Mouse (Mus musculus) Patski (cell line): Measurements from ENCODE around the gene Dgkg. TPM values are rescaled to one million over a fixed set of nuclear protein-coding genes. Genes with fewer than 3 reads are reported as not detected.

ENCODE experiments used
- ATAC-seq: fragments of 100-300 bp; one replicate; pipeline ENCODE4 v1.8.0; 2021
- CTCF ChIA-PET: fragments of 350-600 bp; sonication (Branson Sonifier 250); formaldehyde crosslinking; loops from one replicate; lab custom pipeline; 2022; ENCODE audit warnings: inconsistent platforms; lab: Charles Lee
- POLR2A ChIA-PET: fragments of 350-600 bp; sonication (Branson Sonifier 250); formaldehyde crosslinking; loops from one replicate; lab custom pipeline; 2022; ENCODE audit warnings: antibody characterized with exemption, inconsistent platforms; lab: Charles Lee
- DNase-seq: peaks from one replicate; pipeline ENCODE4 v3.0.0-alpha.2; 2011; ENCODE audit warnings: low read depth, low spot score
- H3K27me3 ChIP-seq: fragments of 371-371 bp; one replicate; pipeline ENCODE4 v1.5.1; 2021
- CTCF ChIP-seq: fragments of 100-300 bp; IDR thresholded peaks from one replicate; pipeline ENCODE4 v1.5.1; 2021
- in situ Hi-C: fragments of 300-500 bp; cut with MboI; formaldehyde crosslinking; loops from 3 replicates; pipeline ENCODE4 v1.11.1; 2018; ENCODE audit warnings: low pct_unique_long_range_greater_than_20kb, mixed read lengths
- polyA plus RNA-seq: library from polyadenylated mRNA; unstranded; gene quantifications from one replicate; pipeline ENCODE4 v1.2.3, GENCODE M21; 2021

Dgkg gene
- polyA plus RNA-seq, 1 experiment from 2014 or later = 0.14 TPM

DNA sequence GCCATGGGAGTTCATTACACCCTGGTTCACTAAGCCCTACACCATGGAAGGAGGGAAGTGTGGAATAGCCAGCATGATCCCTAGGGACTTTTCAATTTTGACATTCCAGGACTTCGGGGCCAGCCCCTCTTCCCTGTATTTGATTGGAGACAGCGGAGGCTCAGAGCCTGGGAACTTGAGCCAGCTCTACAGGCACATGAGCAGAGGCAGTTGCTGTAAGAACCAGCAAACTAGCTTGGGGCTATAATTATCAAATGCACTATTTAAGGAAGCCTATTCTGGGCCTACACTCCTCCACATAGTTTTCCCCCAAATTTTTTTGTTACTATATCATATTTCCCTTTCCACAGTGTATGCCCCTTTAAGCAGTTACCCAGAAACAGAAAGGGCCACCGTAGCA lies 22.6 kb upstream of the Dgkg start:
- no peak for ATAC-seq
- ChIA-PET CTCF (interaction anchor here (1.0 kb wide), 1 partner anchor 12 kb away, joined by 4 read pairs; no protein-coding TSS in a partner anchor), POLR2A (no interaction called here)
- DNase-seq = no peak
- no peaks in the 10 kb centered on the region for H3K27me3 ChIP-seq
- in situ Hi-C loops = no loop called here
- TF ChIP-seq CTCF = no peak

DNA sequence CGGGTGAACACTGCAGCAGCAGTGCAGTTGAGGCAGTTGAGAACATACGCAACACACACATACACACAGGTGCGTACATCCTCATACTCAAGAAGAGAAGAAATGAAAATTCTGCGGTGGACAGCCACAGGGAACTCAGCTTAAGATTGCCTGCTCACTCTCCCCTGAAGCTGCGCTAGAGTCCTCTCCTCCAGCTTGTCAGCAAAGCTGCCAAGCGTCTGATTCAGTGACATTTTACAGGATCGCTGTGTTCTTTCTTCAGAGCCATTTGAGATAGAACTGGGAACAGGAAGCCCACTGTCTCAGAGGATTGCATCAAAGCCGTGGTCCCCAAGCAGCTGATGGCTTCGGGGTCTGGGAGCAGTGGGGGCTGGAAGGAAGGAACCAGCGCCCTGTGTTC lies 17.6 kb upstream of the Dgkg start:
- in situ Hi-C loops = no loop called here
- TF ChIP-seq CTCF = no peak
- POLR2A ChIA-PET = no interaction called here

DNA sequence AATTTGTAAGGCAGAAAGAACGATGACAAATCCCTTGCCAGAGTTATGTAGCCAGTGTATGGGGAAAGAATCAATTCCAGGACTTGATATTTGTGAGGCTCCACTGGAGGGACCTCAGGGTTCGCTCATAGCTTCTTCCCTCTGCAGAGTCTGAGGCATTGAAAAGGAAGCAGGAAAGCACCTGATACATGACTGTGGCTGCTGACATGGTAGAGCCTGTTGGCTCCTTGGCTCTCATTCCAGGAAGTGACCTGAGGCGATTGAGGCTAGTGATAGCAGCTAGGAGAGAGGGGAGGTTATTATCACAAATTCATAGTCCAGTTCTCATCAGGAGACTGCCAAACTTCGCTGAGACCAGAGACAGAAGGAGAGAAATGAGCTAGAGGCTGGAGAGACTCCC lies 17.1 kb upstream of the Dgkg start:
- ATAC-seq (no peak), DNase-seq (no peak)
- ChIA-PET POLR2A (no interaction called here), CTCF (interaction anchor here (0.9 to 1.0 kb wide), 2 partner anchors 20 kb away, joined by 3 read pairs; no protein-coding TSS in a partner anchor)
- in situ Hi-C loops = no loop called here
- TF ChIP-seq CTCF = no peak
- no peaks in the 10 kb centered on the region for H3K27me3 ChIP-seq

More for the DNA sequence above, 17.6 kb upstream of the Dgkg start:
- no peaks in the 10 kb centered on the region for H3K27me3 ChIP-seq
- ATAC-seq = no peak
- no peak for DNase-seq
- CTCF ChIA-PET = interaction anchor here (0.9 kb wide), 1 partner anchor 20 kb away, joined by 3 read pairs; no protein-coding TSS in a partner anchor

DNA sequence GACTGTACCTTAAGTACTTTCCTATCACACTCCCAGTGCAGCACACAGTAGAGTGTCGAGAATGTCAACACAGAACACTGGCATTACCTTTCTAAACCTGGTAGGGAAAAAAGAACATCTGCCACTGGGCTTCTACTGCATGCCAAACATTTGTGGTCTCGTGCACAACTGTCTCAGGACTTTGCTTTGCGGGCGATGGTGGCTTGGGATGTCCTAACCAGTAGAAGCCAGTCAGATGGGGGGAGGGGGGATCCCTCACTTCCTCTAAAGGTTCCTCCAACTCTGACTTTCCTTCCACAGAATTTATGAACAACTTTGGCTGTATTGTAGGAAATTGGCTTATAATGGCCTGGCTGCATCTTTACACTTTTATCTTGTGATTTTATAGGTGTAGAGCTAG lies 7.0 kb upstream of the Dgkg start:
- ChIA-PET POLR2A (interaction anchor here (0.5 kb wide), 1 partner anchor 113 kb away, joined by 3 read pairs; no protein-coding TSS in a partner anchor), CTCF (interaction anchor here (1.4 kb wide), 1 partner anchor 32 kb away, joined by 3 read pairs; no protein-coding TSS in a partner anchor)
- H3K27me3 ChIP-seq = no peaks in the 10 kb centered on the region
- ATAC-seq (no peak), DNase-seq (no peak)
- TF ChIP-seq CTCF = no peak
- in situ Hi-C loops = no loop called here

DNA sequence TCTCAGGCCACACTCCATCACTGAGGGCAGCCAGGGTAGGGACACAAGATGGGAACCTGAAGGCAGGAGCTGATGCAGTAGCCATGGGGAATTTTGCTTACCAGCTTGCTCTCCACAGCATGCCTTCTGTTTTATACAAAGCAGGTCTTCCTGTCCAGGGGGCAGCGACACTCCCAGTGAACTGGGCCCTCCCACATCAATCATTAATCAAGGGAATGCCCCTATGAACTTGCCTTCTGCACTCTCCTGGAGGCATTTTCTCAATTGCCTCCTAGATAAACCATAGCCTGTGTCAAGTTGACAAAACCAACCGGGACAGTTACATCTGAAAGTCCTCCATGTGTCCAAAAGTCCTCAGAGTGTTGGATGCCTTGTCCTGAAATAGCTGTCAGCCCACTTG lies 6.1 kb upstream of the Dgkg start:
- no peaks in the 10 kb centered on the region for H3K27me3 ChIP-seq
- TF ChIP-seq CTCF = no peak
- ChIA-PET CTCF (interaction anchor here (1.1 to 1.4 kb wide), 3 partner anchors 13 to 144 kb away, joined by 3 to 4 read pairs (median 3); no protein-coding TSS in a partner anchor), POLR2A (no interaction called here)
- DNase-seq (no peak), ATAC-seq (peak; percentile 54)
- in situ Hi-C loops = no loop called here

DNA sequence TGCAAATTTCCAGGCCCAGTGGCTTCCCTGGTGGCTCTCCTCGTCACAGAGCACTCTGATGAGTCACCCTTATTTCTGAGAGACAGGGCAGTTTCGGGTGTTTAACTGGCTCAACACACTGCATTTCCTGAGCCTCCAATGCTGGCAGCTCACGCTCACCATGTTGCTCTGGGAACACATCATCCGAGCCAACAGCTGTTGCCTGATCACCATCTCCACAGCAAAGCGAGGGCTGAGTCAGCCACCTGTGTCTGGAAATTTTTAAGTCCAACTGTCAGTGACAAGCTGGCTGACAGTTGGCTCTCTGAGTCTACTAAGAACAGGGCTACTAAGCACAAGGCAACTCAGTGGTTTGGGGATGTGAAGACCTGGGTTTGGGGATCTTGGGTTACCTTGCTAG lies 4.1 kb upstream of the Dgkg start:
- H3K27me3 ChIP-seq = no peaks in the 10 kb centered on the region
- DNase-seq (no peak), ATAC-seq (peak; percentile 48)
- in situ Hi-C loops = no loop called here
- CTCF ChIA-PET = interaction anchor here (0.9 to 1.0 kb wide), 2 partner anchors 29 to 34 kb away, joined by 3 read pairs; no protein-coding TSS in a partner anchor
- no peak for TF ChIP-seq CTCF
- POLR2A ChIA-PET = interaction anchor here (0.8 to 1.1 kb wide), 2 partner anchors 37 to 110 kb away, joined by 3 read pairs; no protein-coding TSS in a partner anchor

DNA sequence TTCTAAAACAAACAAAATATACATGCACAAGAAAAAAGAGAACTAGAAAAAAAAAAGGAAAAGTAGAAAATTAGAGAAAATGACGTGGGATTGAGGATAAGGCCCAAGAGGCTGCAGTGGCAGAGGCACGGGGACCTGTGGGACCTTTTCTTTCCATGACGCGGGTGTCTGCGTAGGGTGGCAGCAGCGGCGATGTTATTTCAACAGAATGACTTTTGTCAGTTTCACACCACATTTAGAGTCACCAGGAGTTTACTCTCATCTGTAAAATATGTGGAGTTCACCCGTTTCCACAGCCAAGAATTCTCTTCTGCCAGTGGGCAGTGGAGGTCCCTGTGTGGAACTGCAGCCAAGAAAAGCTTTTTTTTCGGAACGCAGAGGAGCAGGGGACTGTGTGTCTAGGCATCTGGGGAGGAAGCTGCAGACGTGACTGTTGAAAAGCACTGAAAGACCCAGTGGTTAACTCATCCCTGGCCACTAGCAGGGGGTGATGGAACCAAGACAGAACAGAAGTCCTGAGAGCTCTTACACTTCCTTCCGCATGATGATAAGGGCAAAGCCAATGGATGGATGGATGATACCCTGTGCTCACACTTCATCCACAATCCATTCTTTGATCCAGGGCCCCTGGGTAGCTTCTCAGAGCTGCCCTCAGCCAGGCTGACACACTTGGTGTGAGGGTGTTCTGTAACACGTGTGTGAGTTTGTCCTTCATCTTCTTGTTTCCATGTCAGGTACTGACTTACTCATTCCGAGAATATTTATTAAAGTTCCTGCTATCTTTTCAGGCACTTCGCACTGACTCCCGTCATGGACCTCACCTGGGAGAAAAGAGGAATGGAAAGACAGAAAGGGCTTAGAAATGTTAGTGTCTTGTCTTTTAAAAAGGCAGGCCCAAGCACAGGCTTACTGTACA lies 1.1 kb upstream of the Dgkg start:
- ATAC-seq (no peak), DNase-seq (no peak)
- CTCF ChIA-PET = no interaction called here
- in situ Hi-C loops = no loop called here
- POLR2A ChIA-PET = no interaction called here
- H3K27me3 ChIP-seq = no peaks in the 10 kb centered on the region
- TF ChIP-seq CTCF = no peak

DNA sequence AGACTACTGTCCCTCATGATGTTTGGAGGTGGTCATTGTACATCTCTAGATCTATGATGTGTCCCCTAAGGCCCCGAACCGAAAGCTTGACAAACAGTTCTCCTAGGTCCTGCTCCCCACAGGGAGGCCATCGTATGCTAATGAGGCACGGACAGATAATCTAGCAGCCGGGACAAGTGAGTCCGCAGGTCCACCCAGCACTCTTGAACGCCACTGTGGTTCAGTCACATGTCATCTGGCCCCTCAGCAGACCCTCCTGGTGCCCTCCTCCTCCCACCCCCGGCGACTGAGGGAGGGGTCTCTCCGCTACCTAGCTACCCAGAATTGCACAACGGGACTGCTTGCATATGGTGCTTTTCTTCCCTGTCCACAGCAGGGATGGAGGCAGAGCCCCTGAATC lies 1.2 kb downstream of the Dgkg start:
- no peak for ATAC-seq
- ChIA-PET CTCF (no interaction called here), POLR2A (no interaction called here)
- in situ Hi-C loops = no loop called here
- DNase-seq = no peak
- no peaks in the 10 kb centered on the region for H3K27me3 ChIP-seq
- TF ChIP-seq CTCF = no peak

DNA sequence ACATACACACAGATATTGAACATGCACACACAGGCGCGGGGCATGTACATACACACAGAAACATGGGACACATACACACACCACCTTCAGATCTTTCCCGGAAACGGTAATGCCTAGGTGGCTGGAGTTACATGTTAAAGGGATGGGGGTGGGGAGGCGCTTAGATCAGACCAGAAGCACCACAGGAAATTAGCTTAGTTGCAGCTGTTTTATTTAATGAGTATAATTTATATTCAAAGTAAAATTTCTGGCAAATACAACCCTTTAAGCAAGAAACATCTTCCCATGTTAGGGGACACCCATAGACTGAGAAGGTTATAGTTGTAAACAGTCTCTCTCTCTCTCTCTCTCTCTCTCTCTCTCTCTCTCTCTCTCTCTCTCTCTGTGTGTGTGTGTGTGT lies 1.8 kb downstream of the Dgkg start:
- no peak for ATAC-seq
- no peaks in the 10 kb centered on the region for H3K27me3 ChIP-seq

DNA sequence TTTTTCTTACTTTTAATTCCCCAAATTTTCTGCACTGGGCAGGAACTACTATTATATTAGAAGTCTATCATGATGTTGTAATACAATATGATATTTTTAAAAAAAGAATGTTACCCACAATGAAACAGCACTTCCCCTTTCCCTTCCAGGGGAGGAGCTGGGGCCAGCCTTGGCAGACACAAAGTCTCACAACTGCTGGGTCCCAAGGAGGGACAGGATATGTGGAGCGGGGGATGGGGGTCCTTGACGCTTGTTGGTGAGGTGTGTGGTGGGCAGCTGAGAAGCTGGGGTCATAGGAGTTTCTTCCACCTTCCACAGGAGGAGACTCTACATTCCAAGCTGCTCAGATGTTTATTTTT lies 2.6 kb downstream of the Dgkg start:
- H3K27me3 ChIP-seq = no peaks in the 10 kb centered on the region
- TF ChIP-seq CTCF = no peak
- CTCF ChIA-PET = interaction anchor here (1.1 kb wide), 1 partner anchor 19 kb away, joined by 3 read pairs; no protein-coding TSS in a partner anchor
- POLR2A ChIA-PET = no interaction called here
- no peak for ATAC-seq
- DNase-seq = no peak
- in situ Hi-C loops = no loop called here

More for the DNA sequence above, 1.8 kb downstream of the Dgkg start:
- CTCF ChIA-PET = interaction anchor here (1.1 kb wide), 1 partner anchor 19 kb away, joined by 3 read pairs; no protein-coding TSS in a partner anchor
- DNase-seq = no peak
- POLR2A ChIA-PET = interaction anchor here (0.7 kb wide), 2 partner anchors 11 to 1079 kb away, joined by 3 to 4 read pairs; no protein-coding TSS in a partner anchor
- in situ Hi-C loops = no loop called here
- TF ChIP-seq CTCF = no peak
